Mouse (Mus musculus): ENCODE measurements around the gene Wdr44. TPM values are rescaled to one million over a fixed set of nuclear protein-coding genes. Genes with fewer than 3 reads are reported as not detected.

Wdr44 gene
- polyA plus RNA-seq, 1 experiment from 2014 or later = 8.1 TPM

DNA sequence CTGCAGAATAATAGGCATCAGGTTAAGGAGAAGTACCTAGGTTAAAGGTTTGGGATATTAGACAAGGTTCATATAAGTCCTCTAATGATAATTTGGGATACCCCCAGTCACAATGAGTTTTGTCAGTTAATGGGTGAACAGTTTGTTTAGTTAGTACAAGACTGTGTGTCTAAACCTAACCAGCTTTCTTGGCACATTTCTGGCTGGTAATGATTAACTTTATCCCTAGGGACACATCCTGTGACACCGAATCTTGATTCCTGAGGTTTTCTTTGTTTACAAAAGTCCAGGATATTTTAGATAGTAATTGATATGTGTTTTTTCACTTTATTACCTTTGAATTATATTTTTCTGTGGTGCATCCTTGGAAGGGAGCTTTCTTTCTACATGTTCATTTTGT lies 148.1 kb downstream of the Wdr44 start:
- Histone ChIP-seq H3K27me3 (replicated peaks) (no peaks in the 10 kb centered on the region), H3K27ac (ENCODE audit: poor library complexity, severe bottlenecking) (no peak overlapping the region), H3K9ac (no peak overlapping the region), H3K4me1 (replicated peaks) (no peaks in the 10 kb centered on the region), H3K4me2 (no peak overlapping the region), H3K36me3 (no peaks in the 10 kb centered on the region), H3K9me3 (replicated peaks) (no peaks in the 10 kb centered on the region), H3K4me3 (no peak overlapping the region)
- WGBS = 82% methylated on average over 1 of the region's 1 CpGs
- ATAC-seq (ENCODE audit: insufficient number of reproducible peaks, low FRiP score) = no peak

Other genes starting within 250 kb of the Wdr44 start
- not detected in 2 replicates for gene Gm4907, start 189.5 kb downstream of the Wdr44 start, polyA plus RNA-seq (2016; fragmentation: Nextera tagmentation; extraction: Ambion mirVana)